Mouse (Mus musculus) kidney, embryonic 14.5 days (tissue): Measurements from ENCODE around the gene Mafg. TPM values are rescaled to one million over a fixed set of nuclear protein-coding genes. Genes with fewer than 3 reads are reported as not detected.

Experiments
- ATAC-seq: fragments of 200-750 bp; cut with Nextera tagmentation; 2 replicates; pipeline ENCODE4 v1.8.0; 2017; ENCODE audit warnings: moderate number of reproducible peaks, mild to moderate bottlenecking, moderate TSS enrichment, moderate library complexity; ENCODE audit not compliant: low FRiP score, low TSS enrichment
- H3K27ac ChIP-seq: fragments of 300-500 bp; sonication (generic); 2 replicates; pipeline ENCODE4 v1.5.1; 2014; ENCODE audit warnings: low read depth, mild to moderate bottlenecking, low read length, moderate library complexity, mixed read lengths
- H3K27me3 ChIP-seq: fragments of 300-500 bp; sonication (generic); 2 replicates; pipeline ENCODE4 v1.6.1; 2014; ENCODE audit warnings: mild to moderate bottlenecking, low read length; ENCODE audit not compliant: control insufficient read depth, insufficient read depth
- H3K36me3 ChIP-seq: fragments of 300-500 bp; sonication (generic); 2 replicates; pipeline ENCODE4 v1.6.1; 2014; ENCODE audit warnings: low read length, mixed read lengths; ENCODE audit not compliant: control insufficient read depth, insufficient read depth
- H3K4me1 ChIP-seq: fragments of 300-500 bp; sonication (generic); 2 replicates; pipeline ENCODE4 v1.6.1; 2014; ENCODE audit warnings: low read length, mixed read lengths; ENCODE audit not compliant: control insufficient read depth, insufficient read depth
- H3K4me2 ChIP-seq: fragments of 300-500 bp; sonication (generic); replicated peaks from 2 replicates; pipeline ENCODE4 v1.6.1; 2014; ENCODE audit warnings: low read depth, mild to moderate bottlenecking, low read length
- H3K4me3 ChIP-seq: fragments of 300-500 bp; sonication (generic); 2 replicates; pipeline ENCODE4 v1.5.1; 2014; ENCODE audit warnings: mild to moderate bottlenecking, low read length
- H3K9ac ChIP-seq: fragments of 300-500 bp; sonication (generic); 2 replicates; pipeline ENCODE4 v1.6.1; 2014; ENCODE audit warnings: low read depth, mild to moderate bottlenecking, low read length, moderate library complexity
- H3K9me3 ChIP-seq: fragments of 300-500 bp; sonication (generic); 2 replicates; pipeline ENCODE4 v1.6.1; 2016; ENCODE audit warnings: low read length; ENCODE audit not compliant: control insufficient read depth
- WGBS: fragments of 180-500 bp; shearing (Covaris S2); extraction: QIAGEN DNeasy Blood & Tissue Kit; methylation state at CpG from one replicate; pipeline ENCODE4 v1.1.7; 2014; 5-methylcytosine and 5-hydroxymethylcytosine counted together
- polyA plus RNA-seq: library from polyadenylated mRNA; unstranded; fragments of >200 nt; fragmentation: Nextera tagmentation; extraction: Ambion mirVana; gene quantifications from 2 replicates; pipeline ENCODE4 v1.2.1, GENCODE M21; 2014

The Mafg gene
- polyA plus RNA-seq, 1 experiment from 2014 or later, result 27.9 TPM

GRCm38 (mm10) chr11:120618619-120619535 lies 14.5 kb downstream of the Mafg start:
- Histone ChIP-seq H3K27me3 (no peaks in the 10 kb centered on the region), H3K4me2 (no peak overlapping the region), H3K4me3 (no peak overlapping the region), H3K36me3 (peaks cover 49% of the 10 kb centered on the region), H3K4me1 (peaks cover 13% of the 10 kb centered on the region), H3K27ac (no peak overlapping the region; the same call in 1 of the 2 replicates), H3K9me3 (no peaks in the 10 kb centered on the region), H3K9ac (no peak overlapping the region)
- WGBS, result 94% methylated on average over 25 of the region's 25 CpGs
- ATAC-seq, result no peak

GRCm38 (mm10) chr11:120617519-120618112 lies 15.8 kb downstream of the Mafg start, which contains the start of gene Pcyt2:
Pcyt2 (minus strand) TSS chr11:120617936.
- peak within 1 kb of the TSS; percentile 82 for H3K4me3 ChIP-seq
- WGBS, result under 1% methylated on average over 56 of the region's 56 CpGs

GRCm38 (mm10) chr11:120616617-120617294 lies 16.6 kb downstream of the Mafg start:
- Histone ChIP-seq H3K4me2 (peak overlapping the region; percentile 89), H3K4me3 (peak overlapping the region; percentile 82), H3K9me3 (no peaks in the 10 kb centered on the region), H3K36me3 (peaks cover 43% of the 10 kb centered on the region), H3K4me1 (peaks cover 11% of the 10 kb centered on the region), H3K27me3 (no peaks in the 10 kb centered on the region), H3K27ac (no peak overlapping the region), H3K9ac (peak overlapping the region; percentile 77; the same call in 1 of the 2 replicates)
- no peak for ATAC-seq
- 49% methylated on average over 4 of the region's 4 CpGs for WGBS

More at GRCm38 (mm10) chr11:120617519-120618112, 15.8 kb downstream of the Mafg start, which contains the start of gene Pcyt2:
- Histone ChIP-seq H3K9me3 (no peaks in the 10 kb centered on the region), H3K4me1 (peaks cover 11% of the 10 kb centered on the region), H3K27me3 (no peaks in the 10 kb centered on the region), H3K27ac (peak within 1 kb of the TSS; percentile 11; the same call in 1 of the 2 replicates), H3K36me3 (peaks cover 49% of the 10 kb centered on the region), H3K9ac (peak within 1 kb of the TSS; percentile 77), H3K4me2 (peak within 1 kb of the TSS; percentile 89)
- peak; percentile 95 for ATAC-seq

- 94% methylated on average over 11 of the region's 11 CpGs for WGBS
- H3K4me2 ChIP-seq, result no peak overlapping the region
- H3K4me1 ChIP-seq, result peaks cover 11% of the 10 kb centered on the region
- H3K9me3 ChIP-seq, result no peaks in the 10 kb centered on the region
- no peak overlapping the region for H3K4me3 ChIP-seq
- peaks cover 43% of the 10 kb centered on the region for H3K36me3 ChIP-seq
- H3K27ac ChIP-seq, result no peak overlapping the region
- H3K9ac ChIP-seq, result no peak overlapping the region
- ATAC-seq, result no peak
- H3K27me3 ChIP-seq, result no peaks in the 10 kb centered on the region
These were observed 17.7 kb downstream of the Mafg start for GRCm38 (mm10) chr11:120615606-120616203.

- WGBS, result 88% methylated on average over 6 of the region's 6 CpGs
These were observed 18.2 kb downstream of the Mafg start for GRCm38 (mm10) chr11:120615167-120615566.

GRCm38 (mm10) chr11:120613976-120614375 lies 19.4 kb downstream of the Mafg start:
- WGBS, result 86% methylated on average over 8 of the region's 8 CpGs
- Histone ChIP-seq H3K9ac (no peak overlapping the region), H3K4me2 (no peak overlapping the region), H3K27me3 (0 out of 2 replicates have a peak, but pooled peaks cover 2% of the 10 kb centered on the region), H3K4me1 (peaks cover 16% of the 10 kb centered on the region), H3K27ac (no peak overlapping the region), H3K4me3 (no peak overlapping the region), H3K9me3 (no peaks in the 10 kb centered on the region), H3K36me3 (peaks cover 36% of the 10 kb centered on the region)
- no peak for ATAC-seq

More at GRCm38 (mm10) chr11:120615167-120615566, 18.2 kb downstream of the Mafg start:
- Histone ChIP-seq H3K9me3 (no peaks in the 10 kb centered on the region), H3K27me3 (no peaks in the 10 kb centered on the region), H3K36me3 (peaks cover 43% of the 10 kb centered on the region), H3K9ac (no peak overlapping the region), H3K27ac (no peak overlapping the region), H3K4me3 (no peak overlapping the region), H3K4me2 (no peak overlapping the region), H3K4me1 (peaks cover 11% of the 10 kb centered on the region)
- ATAC-seq, result no peak

GRCm38 (mm10) chr11:120613481-120613972 lies 19.9 kb downstream of the Mafg start:
- H3K36me3 ChIP-seq, result peaks cover 31% of the 10 kb centered on the region
- H3K9ac ChIP-seq, result no peak overlapping the region
- peaks cover 20% of the 10 kb centered on the region for H3K4me1 ChIP-seq
- no peak overlapping the region for H3K4me3 ChIP-seq
- 0 out of 2 replicates have a peak, but pooled peaks cover 5% of the 10 kb centered on the region for H3K27me3 ChIP-seq
- 91% methylated on average over 10 of the region's 10 CpGs for WGBS
- no peak overlapping the region for H3K4me2 ChIP-seq
- no peak overlapping the region for H3K27ac ChIP-seq
- no peaks in the 10 kb centered on the region for H3K9me3 ChIP-seq
- no peak for ATAC-seq

GRCm38 (mm10) chr11:120612763-120613162 lies 20.6 kb downstream of the Mafg start:
- H3K4me1 ChIP-seq, result peaks cover 28% of the 10 kb centered on the region
- no peak for ATAC-seq
- WGBS, result 37% methylated on average over 6 of the region's 6 CpGs
- H3K27ac ChIP-seq, result no peak overlapping the region
- H3K27me3 ChIP-seq, result 0 out of 2 replicates have a peak, but pooled peaks cover 5% of the 10 kb centered on the region
- H3K4me3 ChIP-seq, result no peak overlapping the region
- peaks cover 28% of the 10 kb centered on the region; the same call in 1 of the 2 replicates for H3K36me3 ChIP-seq
- no peaks in the 10 kb centered on the region for H3K9me3 ChIP-seq
- no peak overlapping the region for H3K4me2 ChIP-seq
- H3K9ac ChIP-seq, result no peak overlapping the region
